Comparison of ENCODE assay signal across 9 mouse cellular contexts in the genomic region with DNA sequence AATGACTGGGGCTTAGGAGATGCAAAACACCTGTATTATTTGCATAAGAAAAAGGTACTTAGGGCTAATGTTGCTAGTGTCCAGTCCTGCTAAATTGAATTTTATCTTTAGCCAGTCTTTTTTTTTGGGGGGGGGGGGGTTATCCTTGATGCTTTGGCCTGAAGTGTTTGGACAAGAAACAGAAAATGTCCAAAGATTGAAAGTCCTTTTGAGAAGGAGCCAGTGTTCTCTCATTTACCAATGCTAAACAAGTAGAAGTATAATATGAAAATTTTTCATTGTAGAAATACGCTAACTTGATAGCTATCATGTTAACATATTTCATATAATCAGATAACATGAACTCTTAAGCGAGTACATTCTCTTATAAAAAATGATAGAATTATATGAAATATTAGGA.
DNase-seq lines count a peak whose midpoint lies in the region; ATAC-seq and TF ChIP-seq lines count a peak whose summit lies in the region.
"Had no signal": no experiment of that assay in that cellular context is flagged by ENCODE, and none has a peak within 500 bp of the region (broad histone marks: within the 10 kb centered on the region; RNA-seq: fewer than 3 reads in every experiment).

No protein-coding gene starts in this region.

- no peak for ATAC-seq in kidney, postnatal 0 days (replicated peaks; ENCODE audit: low FRiP score, low read depth)
- no peak for ATAC-seq in embryonic facial prominence, embryonic 13.5 days (ENCODE audit: insufficient number of reproducible peaks, insufficient read depth, low FRiP score, low TSS enrichment, low read depth)
- ATAC-seq in intestine, embryonic 15.5 days, result no peak
- ATAC-seq in midbrain, embryonic 16.5 days, result no peak

- no peak for TF ChIP-seq CTCF in kidney, postnatal 0 days (IDR thresholded peaks at IDR 0.05; ENCODE audit: low read depth)

- H3K27me3 ChIP-seq in kidney, postnatal 0 days (ENCODE audit: insufficient read depth, low read length), result no peaks in the 10 kb centered on the region
- H3K27me3 ChIP-seq in embryonic facial prominence, embryonic 13.5 days, result no peaks in the 10 kb centered on the region
- H3K27me3 ChIP-seq in intestine, embryonic 15.5 days (replicated peaks), result no peaks in the 10 kb centered on the region
- no peaks in the 10 kb centered on the region for H3K27me3 ChIP-seq in midbrain, embryonic 16.5 days (ENCODE audit: control insufficient read depth, insufficient read depth, low read depth, low read length)

- H3K9ac ChIP-seq in kidney, postnatal 0 days (ENCODE audit: low read depth, low read length), result peak overlapping the region; percentile 32; the same call in 1 of the 2 replicates
- H3K9ac ChIP-seq in embryonic facial prominence, embryonic 13.5 days, result no peak overlapping the region
- no peak overlapping the region for H3K9ac ChIP-seq in intestine, embryonic 15.5 days
- no peak overlapping the region for H3K9ac ChIP-seq in midbrain, embryonic 16.5 days (ENCODE audit: low read depth, low read length)

- no peaks in the 10 kb centered on the region for H3K9me3 ChIP-seq in kidney, postnatal 0 days (replicated peaks; ENCODE audit: low read length)
- no peaks in the 10 kb centered on the region for H3K9me3 ChIP-seq in embryonic facial prominence, embryonic 13.5 days
- H3K9me3 ChIP-seq in intestine, embryonic 15.5 days, result no peaks in the 10 kb centered on the region
- H3K9me3 ChIP-seq in midbrain, embryonic 16.5 days (replicated peaks; ENCODE audit: control insufficient read depth, low read length, poor library complexity, severe bottlenecking), result no peaks in the 10 kb centered on the region

- DNase-seq in kidney, postnatal 0 days (ENCODE audit: low spot score), result no peak
- DNase-seq in kidney, postnatal 4 days, result no peak
- no peak for DNase-seq in spleen, adult 18-20 months
- DNase-seq in cerebellum, adult 11-12 months, result no peak
- no peak for DNase-seq in spleen, postnatal 4 days (ENCODE audit: low spot score in 2 of 2)
- DNase-seq: layer of hippocampus, postnatal 36 days had no signal

- 81% methylated on average over 2 of the region's 2 CpGs for WGBS in kidney, postnatal 0 days
- 72% methylated on average over 2 of the region's 2 CpGs for WGBS in embryonic facial prominence, embryonic 13.5 days
- 65% methylated on average over 2 of the region's 2 CpGs for WGBS in intestine, embryonic 15.5 days
- 84% methylated on average over 2 of the region's 2 CpGs for WGBS in midbrain, embryonic 16.5 days

- peak overlapping the region; percentile 51 for H3K4me3 ChIP-seq in kidney, postnatal 0 days (replicated peaks; ENCODE audit: low read depth, low read length)
- peak overlapping the region; percentile 52 for H3K4me3 ChIP-seq in embryonic facial prominence, embryonic 13.5 days
- H3K4me3 ChIP-seq in intestine, embryonic 15.5 days (replicated peaks), result no peak overlapping the region
- H3K4me3 ChIP-seq in midbrain, embryonic 16.5 days (ENCODE audit: low read depth, low read length), result peak overlapping the region; percentile 12

- H3K4me2 ChIP-seq in kidney, postnatal 0 days (ENCODE audit: low read length), result peak overlapping the region; percentile 74
- peak overlapping the region; percentile 70 for H3K4me2 ChIP-seq in embryonic facial prominence, embryonic 13.5 days
- peak overlapping the region; percentile 64 for H3K4me2 ChIP-seq in intestine, embryonic 15.5 days (replicated peaks)
- H3K4me2 ChIP-seq in midbrain, embryonic 16.5 days (ENCODE audit: low read length), result peak overlapping the region; percentile 58

- no peak overlapping the region for H3K27ac ChIP-seq in kidney, postnatal 0 days
- H3K27ac ChIP-seq in embryonic facial prominence, embryonic 13.5 days, result no peak overlapping the region
- no peak overlapping the region for H3K27ac ChIP-seq in intestine, embryonic 15.5 days
- H3K27ac ChIP-seq in midbrain, embryonic 16.5 days (ENCODE audit: low read length), result no peak overlapping the region

- no peaks in the 10 kb centered on the region for H3K36me3 ChIP-seq in kidney, postnatal 0 days (ENCODE audit: insufficient read depth, low read length)
- peaks cover 8% of the 10 kb centered on the region for H3K36me3 ChIP-seq in embryonic facial prominence, embryonic 13.5 days
- H3K36me3 ChIP-seq in intestine, embryonic 15.5 days, result no peaks in the 10 kb centered on the region
- no peaks in the 10 kb centered on the region for H3K36me3 ChIP-seq in midbrain, embryonic 16.5 days (ENCODE audit: control insufficient read depth, insufficient read depth, low read length)

- H3K4me1 ChIP-seq in kidney, postnatal 0 days (replicated peaks; ENCODE audit: insufficient read depth, low read length), result no peaks in the 10 kb centered on the region
- H3K4me1 ChIP-seq in embryonic facial prominence, embryonic 13.5 days, result peaks cover 28% of the 10 kb centered on the region
- 0 out of 2 replicates have a peak, but pooled peaks cover 3% of the 10 kb centered on the region for H3K4me1 ChIP-seq in intestine, embryonic 15.5 days (replicated peaks)
- peaks cover 18% of the 10 kb centered on the region for H3K4me1 ChIP-seq in midbrain, embryonic 16.5 days (ENCODE audit: control insufficient read depth, insufficient read depth, low read length)
